Mouse (Mus musculus): Measurements from ENCODE around the gene Ythdf1.

- TF ChIP-seq NANOG (IDR thresholded peaks at IDR 0.05; ENCODE audit: borderline replicate concordance, low read length) = no peak
- TF ChIP-seq CTCF (conservative IDR thresholded peaks at IDR 0.05; ENCODE audit: low read length) = no peak
Observed at GRCm38 (mm10) chr2:180861561-180861960, 59.2 kb downstream of the Ythdf1 start.
